Mouse (Mus musculus): Measurements from ENCODE around the gene Gm11213.

GRCm38 (mm10) chr4:63572621-63573020 lies 32.4 kb downstream of the Gm11213 start:
- TF ChIP-seq CTCF (IDR thresholded peaks at IDR 0.05; ENCODE audit: control insufficient read depth, insufficient read depth, insufficient read length) (no peak), MYOD1 (IDR thresholded peaks at IDR 0.05; ENCODE audit: control insufficient read depth, insufficient read length, low read depth) (no peak), MAX (IDR thresholded peaks at IDR 0.05) (no peak), USF1 (IDR thresholded peaks at IDR 0.05; ENCODE audit: low read depth) (no peak), CEBPB (IDR thresholded peaks at IDR 0.05; ENCODE audit: low read depth) (peak; percentile 54), MYOG (IDR thresholded peaks at IDR 0.05; ENCODE audit: control insufficient read depth, extremely low read depth, insufficient read length) (no peak)

Measured in C2C12 (cell line).